Mouse (Mus musculus): ENCODE measurements around the gene Chd6.

DNA sequence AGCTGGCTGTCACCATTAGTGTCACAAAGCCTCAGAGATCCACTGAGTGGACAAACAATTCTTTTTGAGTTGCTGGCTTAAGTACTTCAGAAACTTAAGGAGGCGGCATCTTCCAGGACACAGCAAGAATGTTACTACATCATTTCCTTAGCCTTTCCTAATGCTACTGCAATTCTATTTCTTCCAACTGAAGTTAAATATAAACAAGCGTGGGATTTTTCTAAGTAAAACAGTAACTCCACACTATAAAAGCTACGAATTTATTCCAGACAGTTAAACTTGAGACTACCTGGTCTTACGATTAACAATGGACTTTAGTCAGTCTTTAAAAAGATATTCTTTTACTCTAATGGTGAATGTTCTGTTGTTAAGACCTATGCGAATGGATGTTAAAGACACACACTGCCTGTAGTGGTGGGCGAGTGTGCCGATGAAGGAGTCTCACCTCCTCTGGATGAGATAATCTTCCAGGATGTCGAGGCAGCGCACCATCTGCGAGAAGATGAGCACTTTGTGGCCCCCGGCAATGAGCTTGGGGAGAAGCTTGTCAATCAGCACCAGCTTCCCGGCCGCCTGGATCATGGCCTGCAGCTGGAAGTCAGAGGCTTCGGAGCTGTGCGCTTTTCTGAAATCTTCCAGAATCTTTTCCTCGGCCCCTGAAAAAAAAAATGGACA is 96.2 kb downstream of the Chd6 start:
- no peak for TF ChIP-seq POLR2A (IDR thresholded peaks at IDR 0.05; ENCODE audit: insufficient read length, low read depth)
- no peak for TF ChIP-seq MYOD1 (IDR thresholded peaks at IDR 0.05; ENCODE audit: control insufficient read depth in 1 of 3, insufficient read length in 2 of 3, low read depth in 2 of 3)
- no peak for TF ChIP-seq MAX (IDR thresholded peaks at IDR 0.05; ENCODE audit: low read depth)
